Mouse (Mus musculus) left cerebral cortex, adult 18-20 months (tissue): ENCODE results near the gene Tyrobp. TPM values are rescaled to one million over a fixed set of nuclear protein-coding genes. Genes with fewer than 3 reads are reported as not detected.

Source experiments
- DNase-seq, 2 experiments: peaks; one replicate each; pipeline ENCODE4 v3.0.0; 2021 to 2022; ENCODE audit warnings: low spot score in 2 of 2, mixed read lengths in 1 of 2
- total RNA-seq, 2 experiments: library from RNA; stranded (reverse); gene quantifications; 2 replicates each; pipeline ENCODE4 v1.2.3; 2021

Tyrobp gene
- total RNA-seq, 2 experiments from 2014 or later, result 29.8 to 30.7 TPM

GRCm38 (mm10) chr7:30422560-30422959 is 9.0 kb downstream of the Tyrobp start:
- peak in 1 of 2 experiments; percentile 48 for DNase-seq

- DNase-seq, result peak; percentile 66 to 74
Observed at GRCm38 (mm10) chr7:30423071-30423641, 9.6 kb downstream of the Tyrobp start.

- DNase-seq, result no peak
Observed at GRCm38 (mm10) chr7:30429327-30429726, 15.8 kb downstream of the Tyrobp start.

GRCm38 (mm10) chr7:30430191-30430590 is 16.6 kb downstream of the Tyrobp start:
- DNase-seq, result no peak

- DNase-seq, result peak; percentile 86 to 90
Observed at GRCm38 (mm10) chr7:30431793-30432192, 18.2 kb downstream of the Tyrobp start.

DNA sequence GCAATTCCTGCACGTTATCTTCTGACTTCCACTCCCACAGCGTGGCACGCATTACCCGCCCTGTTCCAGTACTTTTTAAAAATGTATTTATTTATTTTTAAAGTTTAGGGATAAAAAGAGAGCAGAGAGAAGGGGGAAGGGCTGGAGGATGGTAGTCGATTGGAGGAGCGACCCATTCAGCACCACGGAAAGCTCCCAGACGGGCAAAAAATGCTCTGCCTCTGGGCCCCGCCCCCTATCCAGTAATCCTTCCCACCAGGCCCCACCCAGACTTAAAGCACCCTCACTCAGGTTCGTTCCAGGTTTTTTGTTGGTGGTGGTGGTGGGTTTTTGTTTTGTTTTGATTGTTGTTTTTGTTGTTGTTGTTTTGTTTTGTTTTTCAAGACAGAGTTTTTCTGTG is 20.7 kb downstream of the Tyrobp start:
- DNase-seq, result no peak

DNA sequence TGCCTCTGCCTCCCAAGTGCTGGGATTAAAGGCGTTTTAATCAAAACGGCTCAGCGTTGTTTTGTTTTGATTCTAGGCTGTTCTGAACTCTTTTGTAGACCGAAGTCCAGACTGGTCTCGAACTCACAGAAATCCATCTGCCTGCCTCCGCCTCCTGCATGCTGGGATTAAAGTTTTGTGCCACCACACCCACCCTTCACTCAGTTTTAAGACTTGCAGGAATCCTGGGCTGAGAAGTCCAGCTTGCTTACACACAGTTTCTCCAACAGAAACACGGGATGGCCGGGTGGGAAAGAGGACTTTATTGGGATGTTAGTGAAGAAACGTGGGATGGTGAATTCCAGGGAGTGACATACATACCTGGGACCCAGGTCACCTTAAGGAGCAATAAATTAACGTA is 21.1 kb downstream of the Tyrobp start:
- DNase-seq, result no peak

DNA sequence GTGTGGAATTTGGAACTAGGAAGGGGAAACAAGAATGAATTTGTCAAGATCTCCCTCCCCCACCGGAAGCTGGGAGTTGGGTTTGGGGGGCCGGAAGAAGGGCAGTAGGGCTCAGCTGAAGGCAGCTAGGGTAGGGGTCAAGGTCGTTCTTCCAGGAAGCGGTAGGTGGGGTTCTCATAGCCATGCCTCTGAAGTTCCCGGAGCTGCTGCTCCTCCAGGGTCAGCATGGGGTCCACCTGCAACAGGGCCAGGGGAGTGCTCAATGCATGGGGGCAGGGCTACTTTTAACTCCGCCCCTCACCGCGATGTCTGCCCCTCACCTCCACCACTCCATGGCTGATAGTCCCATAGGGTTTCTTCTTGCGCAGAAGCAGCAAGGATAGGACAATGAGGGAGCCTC is 21.6 kb downstream of the Tyrobp start:
- DNase-seq, result no peak

GRCm38 (mm10) chr7:30436879-30437278 is 23.3 kb downstream of the Tyrobp start:
- no peak for DNase-seq

DNA sequence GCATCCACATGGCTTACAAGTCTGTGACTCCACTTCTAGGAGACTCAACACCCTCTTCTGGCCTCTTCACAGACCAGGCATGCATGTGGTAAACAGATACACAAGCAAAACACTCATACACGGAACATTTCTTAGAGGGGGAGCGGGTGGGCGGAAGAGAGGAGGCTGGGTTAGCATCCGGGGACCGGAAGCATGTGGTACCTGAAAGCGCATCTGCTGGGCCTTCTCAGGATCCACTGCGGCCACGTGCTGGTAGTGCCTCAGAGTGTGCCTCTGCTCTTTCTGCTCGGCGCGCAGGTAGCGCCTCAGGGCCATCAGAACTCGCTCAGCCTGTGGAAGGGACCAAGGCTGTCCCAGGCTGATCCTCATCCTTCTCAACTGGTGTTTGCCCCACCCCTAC is 26.2 kb downstream of the Tyrobp start:
- DNase-seq, result no peak

DNA sequence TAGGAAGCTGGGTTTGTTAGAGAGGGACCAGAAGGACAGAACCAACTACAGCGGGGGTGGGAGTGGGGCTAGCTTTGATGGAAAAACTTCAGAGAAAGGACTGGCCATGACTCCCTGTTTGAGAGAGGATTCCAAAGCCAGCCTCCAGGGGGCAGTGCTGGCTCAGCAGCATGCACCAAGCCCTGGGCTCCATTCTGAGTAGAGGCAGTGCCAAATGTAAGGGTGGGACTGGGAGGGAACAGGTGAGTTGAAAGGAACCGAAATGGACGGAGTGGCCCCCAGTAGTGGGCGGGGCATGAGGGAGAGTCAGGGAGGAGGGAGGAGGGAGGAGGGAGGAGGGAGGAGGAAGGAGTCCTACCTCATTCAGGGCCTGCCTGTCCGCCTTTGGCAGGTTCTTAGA is 27.1 kb downstream of the Tyrobp start:
- DNase-seq, result peak; percentile 67 to 73

DNA sequence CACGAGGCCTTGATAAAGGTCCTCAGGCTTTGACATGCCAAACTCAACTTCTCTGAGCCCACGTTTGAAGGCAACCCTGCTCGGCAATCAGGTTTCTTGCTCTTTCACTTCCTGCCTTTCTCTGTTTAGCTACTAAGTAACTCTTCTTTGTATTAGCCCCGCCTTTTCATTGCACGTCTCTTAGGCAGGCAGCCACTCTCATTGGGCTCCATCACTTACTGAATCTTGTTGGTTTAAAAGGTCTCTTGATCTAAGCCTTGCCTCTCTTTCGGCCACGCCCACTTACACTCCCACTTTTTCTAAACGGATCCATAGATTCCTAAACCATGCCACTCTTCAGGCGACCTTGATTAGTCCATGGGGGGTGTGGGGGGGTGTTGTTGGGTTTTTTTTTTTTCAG is 30.1 kb downstream of the Tyrobp start:
- no peak for DNase-seq

DNA sequence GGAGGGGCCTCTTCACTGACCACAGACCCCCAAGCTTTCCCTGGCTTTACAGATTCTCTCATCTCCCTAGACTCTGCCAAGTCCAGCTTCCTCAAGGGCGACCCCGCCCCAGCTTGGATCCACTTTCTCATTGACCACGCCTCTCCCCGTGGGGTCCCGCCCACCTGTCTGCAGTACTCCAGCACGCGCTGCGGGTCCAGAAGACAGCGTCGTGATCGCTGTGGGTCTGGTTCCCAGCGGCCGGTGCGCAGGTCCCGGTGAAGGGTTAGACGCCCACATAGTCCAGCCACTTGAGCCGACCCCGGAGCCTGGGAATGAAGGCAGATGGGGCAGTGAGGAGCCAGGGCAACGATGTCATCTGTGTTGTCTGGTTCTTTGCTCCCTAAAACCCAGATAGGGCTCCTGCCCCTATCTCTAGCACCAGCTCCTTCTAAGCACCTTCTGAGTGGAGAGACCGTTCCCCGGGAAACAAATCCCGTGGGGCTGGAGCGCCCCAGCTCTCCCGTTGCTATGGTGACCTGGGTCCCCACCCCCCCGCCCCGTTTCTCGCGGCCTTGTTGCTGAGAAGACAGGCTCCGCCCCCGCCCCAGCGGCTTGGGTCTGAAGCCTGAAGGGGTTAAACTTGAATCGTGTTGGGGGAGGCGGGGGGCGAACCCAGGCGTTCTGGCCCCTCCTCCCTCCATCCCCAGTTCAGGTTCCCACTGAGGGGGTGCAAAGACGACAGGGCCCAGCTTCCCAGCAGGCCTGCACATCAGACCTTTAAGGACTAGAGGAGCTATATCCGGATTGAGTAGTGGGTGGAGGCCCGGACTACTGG is 30.8 kb downstream of the Tyrobp start:
- peak; percentile 58 to 79 for DNase-seq

GRCm38 (mm10) chr7:30444971-30445751 is 31.6 kb downstream of the Tyrobp start, which contains the start of gene Aplp1:
Aplp1 (minus strand) TSS chr7:30445535.
- peak; percentile 84 to 90 for DNase-seq

DNA sequence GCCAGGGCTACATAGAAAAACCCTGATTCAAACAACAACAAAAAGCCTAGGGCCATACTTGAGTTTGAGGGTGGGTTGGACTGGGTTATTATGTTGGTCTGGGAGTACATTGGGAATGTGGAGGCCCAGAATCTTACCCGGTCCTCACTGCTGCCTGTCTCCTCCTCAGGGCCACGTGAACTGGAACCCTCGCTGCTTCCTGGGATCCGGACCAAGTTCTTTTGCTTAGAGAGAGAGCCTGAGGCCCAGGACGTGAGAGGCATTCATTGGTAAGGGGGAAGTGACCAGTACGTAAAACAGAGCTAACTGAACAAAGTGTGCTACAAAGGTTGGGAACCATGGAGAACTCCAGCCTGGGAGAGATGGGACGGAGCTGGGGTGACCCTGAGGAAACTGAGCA is 36.7 kb downstream of the Tyrobp start:
- no peak for DNase-seq

GRCm38 (mm10) chr7:30453327-30453726 is 39.8 kb downstream of the Tyrobp start:
- DNase-seq, result no peak

- DNase-seq, result no peak
Observed at GRCm38 (mm10) chr7:30453766-30454165, 40.2 kb downstream of the Tyrobp start.

- DNase-seq, result no peak
Observed at GRCm38 (mm10) chr7:30454259-30454658, 40.7 kb downstream of the Tyrobp start.

GRCm38 (mm10) chr7:30456487-30456886 is 42.9 kb downstream of the Tyrobp start:
- no peak for DNase-seq

- no peak for DNase-seq
Observed at GRCm38 (mm10) chr7:30456911-30457628, 43.5 kb downstream of the Tyrobp start.

- peak; percentile 61 to 74 for DNase-seq
Observed at GRCm38 (mm10) chr7:30457629-30458330, 44.2 kb downstream of the Tyrobp start, which contains the start of the genes Kirrel2 and Nphs1. Kirrel2 (minus strand) TSS chr7:30457690. Nphs1 (plus strand) TSS chr7:30458315.
